Mouse (Mus musculus) cortical plate, adult 2 months (tissue): Measurements from ENCODE around the gene Plcxd1.

Experiments used
- CTCF ChIP-seq: fragments of 200-500 bp; IDR thresholded peaks from 2 replicates; pipeline ENCODE4 v1.5.1; 2011; ENCODE audit warnings: mild to moderate bottlenecking, control low read depth, low read length; ENCODE audit not compliant: insufficient read depth; ENCODE audit errors: extremely low read depth
- POLR2A ChIP-seq: fragments of 200-500 bp; IDR thresholded peaks from 2 replicates; pipeline ENCODE4 v1.6.1; 2011; ENCODE audit warnings: mild to moderate bottlenecking, low read length, control low read depth; ENCODE audit not compliant: insufficient read depth; ENCODE audit errors: extremely low read depth

GRCm38 (mm10) chr5:110136087-110136464 lies 36.3 kb downstream of the Plcxd1 start:
- TF ChIP-seq CTCF (no peak), POLR2A (no peak)
